Mouse (Mus musculus) yolk sac, embryonic 10.5 days (tissue): ENCODE results near the gene Trim8.

Source experiments
- DNase-seq: peaks from one replicate; pipeline ENCODE4 v3.0.0-alpha.2; 2017; ENCODE audit warnings: low spot score

Trim8 gene

GRCm38 (mm10) chr19:46479306-46480075, 22.0 kb upstream of the Trim8 start:
- DNase-seq, result no peak

GRCm38 (mm10) chr19:46480624-46481345, 20.7 kb upstream of the Trim8 start:
- no peak for DNase-seq

GRCm38 (mm10) chr19:46481352-46481751, 20.1 kb upstream of the Trim8 start:
- no peak for DNase-seq

- DNase-seq, result no peak
Observed at GRCm38 (mm10) chr19:46481756-46482155, 19.7 kb upstream of the Trim8 start.

GRCm38 (mm10) chr19:46482896-46483516, 18.5 kb upstream of the Trim8 start:
- no peak for DNase-seq

- no peak for DNase-seq
Observed at GRCm38 (mm10) chr19:46483701-46484328, 17.7 kb upstream of the Trim8 start.

- no peak for DNase-seq
Observed at GRCm38 (mm10) chr19:46484518-46484917, 17.0 kb upstream of the Trim8 start.

GRCm38 (mm10) chr19:46485847-46486246, 15.7 kb upstream of the Trim8 start:
- no peak for DNase-seq

- DNase-seq, result no peak
Observed at GRCm38 (mm10) chr19:46486709-46487108, 14.8 kb upstream of the Trim8 start.

- DNase-seq, result no peak
Observed at GRCm38 (mm10) chr19:46489448-46489847, 12.1 kb upstream of the Trim8 start.

GRCm38 (mm10) chr19:46490634-46491033, 10.9 kb upstream of the Trim8 start:
- DNase-seq, result peak; percentile 62

GRCm38 (mm10) chr19:46495136-46495535, 6.4 kb upstream of the Trim8 start:
- DNase-seq, result no peak

- no peak for DNase-seq
Observed at GRCm38 (mm10) chr19:46497230-46497629, 4.3 kb upstream of the Trim8 start.

GRCm38 (mm10) chr19:46499539-46499835, 2.0 kb upstream of the Trim8 start:
- DNase-seq, result no peak

GRCm38 (mm10) chr19:46499836-46500580, 1.5 kb upstream of the Trim8 start:
- DNase-seq, result peak; percentile 100

- no peak for DNase-seq
Observed at GRCm38 (mm10) chr19:46500581-46501341, 741 bp upstream of the Trim8 start.

GRCm38 (mm10) chr19:46502069-46502455, 560 bp downstream of the Trim8 start:
- DNase-seq, result no peak

GRCm38 (mm10) chr19:46502471-46503166, 1.1 kb downstream of the Trim8 start:
- DNase-seq, result peak; percentile 66

GRCm38 (mm10) chr19:46503351-46504084, 2.0 kb downstream of the Trim8 start:
- peak; percentile 78 for DNase-seq

GRCm38 (mm10) chr19:46504085-46504552, 2.6 kb downstream of the Trim8 start:
- DNase-seq, result no peak
